Mouse (Mus musculus): Measurements from ENCODE around the gene Sec14l2.

DNA sequence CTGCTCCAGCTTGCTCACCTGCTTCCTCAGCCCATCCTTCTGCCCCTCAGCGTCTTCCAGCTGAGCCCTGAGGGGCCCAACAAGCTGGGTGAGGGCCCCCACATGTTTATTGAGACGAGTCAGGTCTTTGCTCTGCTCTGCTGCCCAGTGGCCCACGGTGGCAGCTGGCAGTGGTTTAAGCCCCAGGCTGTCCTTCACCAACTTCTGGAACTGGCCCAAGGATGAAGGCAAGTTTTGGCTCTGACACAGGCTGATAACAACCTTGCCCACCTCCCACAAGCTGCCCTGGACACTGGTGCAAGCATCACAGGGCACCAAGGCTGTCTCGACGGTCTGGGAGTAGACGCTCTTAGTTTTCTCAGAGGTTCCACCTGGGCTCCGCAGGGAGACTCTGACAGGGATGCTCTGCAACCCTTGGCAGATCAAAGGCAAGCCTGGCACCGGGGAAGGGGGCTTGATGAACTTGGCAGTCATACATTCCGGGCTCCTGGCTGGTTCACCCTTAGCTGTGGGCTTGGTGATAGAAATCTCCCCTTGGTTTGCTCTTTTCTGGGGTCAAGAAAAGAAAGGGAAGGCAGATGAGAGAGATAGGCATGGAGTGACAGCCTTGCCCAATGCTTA, 25.4 kb upstream of the Sec14l2 start:
- TF ChIP-seq GATA1 (IDR thresholded peaks at IDR 0.05; ENCODE audit: low read length) (no peak), TAL1 (IDR thresholded peaks at IDR 0.05; ENCODE audit: low read length) (no peak)
